Mouse (Mus musculus) thymus, adult 2 months (tissue): ENCODE results near the gene Lrrc8e. TPM values are rescaled to one million over a fixed set of nuclear protein-coding genes. Genes with fewer than 3 reads are reported as not detected.

Experiments used
- DNase-seq: peaks from one replicate; pipeline ENCODE4 v3.0.0; 2021
- H3K27ac ChIP-seq: fragments of 200-500 bp; 2 replicates; pipeline ENCODE4 v1.5.1; 2012; ENCODE audit warnings: low read length, control low read depth; ENCODE audit not compliant: control insufficient read depth, insufficient read depth
- H3K27me3 ChIP-seq: fragments of 200-500 bp; 2 replicates; pipeline ENCODE4 v1.6.1; 2012; ENCODE audit warnings: mild to moderate bottlenecking, low read length, moderate library complexity, mixed read lengths; ENCODE audit not compliant: control insufficient read depth, insufficient read depth
- H3K36me3 ChIP-seq: fragments of 200-500 bp; 2 replicates; pipeline ENCODE4 v1.6.1; 2012; ENCODE audit warnings: mild to moderate bottlenecking, low read length, moderate library complexity; ENCODE audit not compliant: control insufficient read depth, insufficient read depth
- H3K4me1 ChIP-seq: fragments of 200-500 bp; replicated peaks from 2 replicates; pipeline ENCODE4 v1.6.1; 2012; ENCODE audit warnings: low read length; ENCODE audit not compliant: control insufficient read depth, insufficient read depth
- H3K4me3 ChIP-seq: fragments of 200-500 bp; 2 replicates; pipeline ENCODE4 v1.5.1; 2012; ENCODE audit warnings: mild to moderate bottlenecking, low read length, control low read depth, moderate library complexity; ENCODE audit not compliant: control insufficient read depth, insufficient read depth
- CTCF ChIP-seq: fragments of 200-500 bp; IDR thresholded peaks from 2 replicates; pipeline ENCODE4 v1.5.1; 2012; ENCODE audit warnings: mild to moderate bottlenecking, control low read depth, low read length, moderate library complexity, borderline replicate concordance; ENCODE audit not compliant: control insufficient read depth, poor library complexity, insufficient read depth; ENCODE audit errors: extremely low read depth
- POLR2A ChIP-seq: fragments of 200-500 bp; IDR thresholded peaks from 2 replicates; pipeline ENCODE4 v1.6.1; 2012; ENCODE audit warnings: mild to moderate bottlenecking, low read length, control low read depth, moderate library complexity; ENCODE audit not compliant: control insufficient read depth, poor library complexity, insufficient read depth; ENCODE audit errors: extremely low read depth
- WGBS: fragments of 180-500 bp; shearing (Covaris S2); methylation state at CpG from one replicate; pipeline ENCODE4 v1.1.7; 2018; 5-methylcytosine and 5-hydroxymethylcytosine counted together
- polyA plus RNA-seq: library from polyadenylated mRNA; depleted of rRNA; stranded (reverse); fragments of >200 nt; gene quantifications from 2 replicates; pipeline ENCODE4 v1.2.3, GENCODE M21; 2012

The Lrrc8e gene
- polyA plus RNA-seq, 1 experiment: 0.59 TPM

GRCm38 (mm10) chr8:4256911-4257310, 30.3 kb downstream of the Lrrc8e start:
- no peak overlapping the region for H3K27ac ChIP-seq
- H3K4me3 ChIP-seq: no peak overlapping the region
- no peaks in the 10 kb centered on the region for H3K36me3 ChIP-seq
- TF ChIP-seq CTCF (no peak), POLR2A (no peak)
- DNase-seq: no peak
- 78% methylated on average over 4 of the region's 4 CpGs for WGBS
- H3K27me3 ChIP-seq: no peaks in the 10 kb centered on the region
- H3K4me1 ChIP-seq: peaks cover 12% of the 10 kb centered on the region

GRCm38 (mm10) chr8:4257350-4257749, 30.7 kb downstream of the Lrrc8e start:
- peaks cover 11% of the 10 kb centered on the region for H3K4me1 ChIP-seq
- H3K36me3 ChIP-seq: no peaks in the 10 kb centered on the region
- 88% methylated on average over 4 of the region's 4 CpGs for WGBS
- H3K4me3 ChIP-seq: no peak overlapping the region
- no peaks in the 10 kb centered on the region for H3K27me3 ChIP-seq
- no peak for TF ChIP-seq CTCF
- no peak for TF ChIP-seq POLR2A
- no peak overlapping the region for H3K27ac ChIP-seq
- DNase-seq: no peak

GRCm38 (mm10) chr8:4258233-4258632, 31.6 kb downstream of the Lrrc8e start:
- H3K4me3 ChIP-seq: peak overlapping the region; percentile 54
- 6% methylated on average over 35 of the region's 35 CpGs for WGBS
- no peaks in the 10 kb centered on the region for H3K36me3 ChIP-seq
- peak; percentile 85 for DNase-seq
- peaks cover 7% of the 10 kb centered on the region for H3K4me1 ChIP-seq
- TF ChIP-seq POLR2A (no peak), CTCF (peak; percentile 92)
- no peaks in the 10 kb centered on the region for H3K27me3 ChIP-seq
- no peak overlapping the region for H3K27ac ChIP-seq

- Histone ChIP-seq H3K4me3 (peak overlapping the region; percentile 54), H3K27me3 (no peaks in the 10 kb centered on the region), H3K36me3 (no peaks in the 10 kb centered on the region), H3K4me1 (peaks cover 4% of the 10 kb centered on the region), H3K27ac (no peak overlapping the region)
- no peak for DNase-seq
- TF ChIP-seq POLR2A (no peak), CTCF (peak; percentile 2; the same call in 1 of the 2 replicates)
- under 1% methylated on average over 32 of the region's 32 CpGs for WGBS
These were observed 32.1 kb downstream of the Lrrc8e start for GRCm38 (mm10) chr8:4258678-4259077.

GRCm38 (mm10) chr8:4259125-4259804, 32.6 kb downstream of the Lrrc8e start, which contains the start of gene Ctxn1:
Gene Ctxn1 (minus strand): TSS chr8:4259274.
- Histone ChIP-seq H3K36me3 (no peaks in the 10 kb centered on the region; the same call in 1 of the 2 replicates), H3K27ac (no peak within 1 kb of the TSS), H3K4me1 (peaks cover 4% of the 10 kb centered on the region), H3K4me3 (peak within 1 kb of the TSS; percentile 54), H3K27me3 (no peaks in the 10 kb centered on the region)
- TF ChIP-seq CTCF (no peak), POLR2A (no peak)
- WGBS: 13% methylated on average over 33 of the region's 33 CpGs
- DNase-seq: peak; percentile 98

- no peak overlapping the region for H3K4me3 ChIP-seq
- 94% methylated on average over 4 of the region's 4 CpGs for WGBS
- H3K27me3 ChIP-seq: no peaks in the 10 kb centered on the region
- TF ChIP-seq CTCF: no peak
- TF ChIP-seq POLR2A: no peak
- DNase-seq: no peak
- peaks cover 4% of the 10 kb centered on the region for H3K4me1 ChIP-seq
- H3K36me3 ChIP-seq: peaks cover 3% of the 10 kb centered on the region; the same call in 1 of the 2 replicates
- no peak overlapping the region for H3K27ac ChIP-seq
These were observed 33.2 kb downstream of the Lrrc8e start for GRCm38 (mm10) chr8:4259805-4260170.

- H3K27ac ChIP-seq: no peak overlapping the region
- no peaks in the 10 kb centered on the region for H3K27me3 ChIP-seq
- H3K4me3 ChIP-seq: no peak overlapping the region
- TF ChIP-seq POLR2A (no peak), CTCF (no peak)
- no peak for DNase-seq
- 79% methylated on average over 8 of the region's 8 CpGs for WGBS
- H3K4me1 ChIP-seq: peaks cover 4% of the 10 kb centered on the region
- H3K36me3 ChIP-seq: peaks cover 35% of the 10 kb centered on the region
These were observed 36.6 kb downstream of the Lrrc8e start for GRCm38 (mm10) chr8:4263105-4263791.
